Mouse (Mus musculus) lung, embryonic 16.5 days (tissue): ENCODE results near the gene Il17c. TPM values are rescaled to one million over a fixed set of nuclear protein-coding genes. Genes with fewer than 3 reads are reported as not detected.
A peak's percentile ranks its signal among the peaks of the same experiment; 100 is the strongest.

ENCODE experiments used
- ATAC-seq: fragments of 200-750 bp; cut with Nextera tagmentation; 2 replicates; pipeline ENCODE4 v1.8.0; 2017; ENCODE audit warnings: low read depth, mild to moderate bottlenecking, moderate library complexity
- H3K27ac ChIP-seq: fragments of 300-500 bp; sonication (generic); 2 replicates; pipeline ENCODE4 v1.5.1; 2014; ENCODE audit warnings: mild to moderate bottlenecking, control low read depth, low read length
- H3K27me3 ChIP-seq: fragments of 300-500 bp; sonication (generic); 2 replicates; pipeline ENCODE4 v1.6.1; 2014; ENCODE audit warnings: low read depth, low read length, mixed read lengths; ENCODE audit not compliant: control insufficient read depth, insufficient read depth
- H3K36me3 ChIP-seq: fragments of 300-500 bp; sonication (generic); 2 replicates; pipeline ENCODE4 v1.6.1; 2014; ENCODE audit warnings: low read length; ENCODE audit not compliant: control insufficient read depth, insufficient read depth
- H3K4me1 ChIP-seq: fragments of 300-500 bp; sonication (generic); replicated peaks from 2 replicates; pipeline ENCODE4 v1.6.1; 2014; ENCODE audit warnings: low read length, mixed read lengths; ENCODE audit not compliant: control insufficient read depth, insufficient read depth
- H3K4me2 ChIP-seq: fragments of 300-500 bp; sonication (generic); 2 replicates; pipeline ENCODE4 v1.6.1; 2014; ENCODE audit warnings: low read depth, low read length, control low read depth
- H3K4me3 ChIP-seq: fragments of 300-500 bp; sonication (generic); 2 replicates; pipeline ENCODE4 v1.5.1; 2014; ENCODE audit warnings: mild to moderate bottlenecking, low read length, control low read depth
- H3K9ac ChIP-seq: fragments of 300-500 bp; sonication (generic); 2 replicates; pipeline ENCODE4 v1.6.1; 2014; ENCODE audit warnings: low read length, control low read depth
- H3K9me3 ChIP-seq: fragments of 300-500 bp; sonication (generic); 2 replicates; pipeline ENCODE4 v1.6.1; 2016; ENCODE audit warnings: low read length; ENCODE audit not compliant: control insufficient read depth
- WGBS: fragments of 180-500 bp; shearing (Covaris S2); extraction: QIAGEN DNeasy Blood & Tissue Kit; methylation state at CpG from one replicate; pipeline ENCODE4 v1.1.7; 2014; 5-methylcytosine and 5-hydroxymethylcytosine counted together
- polyA plus RNA-seq: library from polyadenylated mRNA; unstranded; fragments of >200 nt; fragmentation: Nextera tagmentation; extraction: Ambion mirVana; gene quantifications from 2 replicates; pipeline ENCODE4 v1.2.1, GENCODE M21; 2015

The Il17c gene
- polyA plus RNA-seq, 1 experiment from 2014 or later: not detected

DNA sequence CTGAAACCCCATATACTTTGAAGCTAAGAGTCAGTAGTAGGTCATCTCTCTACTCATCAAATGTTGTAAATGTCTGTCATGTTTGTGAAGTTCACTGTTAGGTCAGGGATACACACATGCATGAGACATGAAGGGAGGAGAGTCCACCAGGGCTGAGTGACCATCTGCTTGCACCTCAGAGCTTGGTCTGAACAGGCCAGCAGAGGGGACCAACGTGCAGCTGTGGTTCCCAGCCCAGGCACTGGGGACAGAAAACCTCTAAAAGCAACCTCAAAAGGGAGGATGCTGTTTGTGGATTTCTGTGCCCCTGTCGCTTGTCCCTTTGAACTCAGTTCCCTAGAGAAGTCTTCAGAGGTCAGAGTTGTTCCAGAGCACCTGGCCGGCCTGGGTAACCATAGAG is 23.4 kb downstream of the Il17c start:
- 63% methylated on average over 3 of the region's 3 CpGs for WGBS
- Histone ChIP-seq H3K4me1 (peaks cover 22% of the 10 kb centered on the region), H3K4me3 (no peak overlapping the region), H3K27ac (peak overlapping the region; percentile 97; the same call in 1 of the 2 replicates), H3K36me3 (no peaks in the 10 kb centered on the region), H3K9ac (no peak overlapping the region), H3K4me2 (peak overlapping the region; percentile 75; the same call in 1 of the 2 replicates), H3K9me3 (no peaks in the 10 kb centered on the region), H3K27me3 (no peaks in the 10 kb centered on the region)
- no peak for ATAC-seq

DNA sequence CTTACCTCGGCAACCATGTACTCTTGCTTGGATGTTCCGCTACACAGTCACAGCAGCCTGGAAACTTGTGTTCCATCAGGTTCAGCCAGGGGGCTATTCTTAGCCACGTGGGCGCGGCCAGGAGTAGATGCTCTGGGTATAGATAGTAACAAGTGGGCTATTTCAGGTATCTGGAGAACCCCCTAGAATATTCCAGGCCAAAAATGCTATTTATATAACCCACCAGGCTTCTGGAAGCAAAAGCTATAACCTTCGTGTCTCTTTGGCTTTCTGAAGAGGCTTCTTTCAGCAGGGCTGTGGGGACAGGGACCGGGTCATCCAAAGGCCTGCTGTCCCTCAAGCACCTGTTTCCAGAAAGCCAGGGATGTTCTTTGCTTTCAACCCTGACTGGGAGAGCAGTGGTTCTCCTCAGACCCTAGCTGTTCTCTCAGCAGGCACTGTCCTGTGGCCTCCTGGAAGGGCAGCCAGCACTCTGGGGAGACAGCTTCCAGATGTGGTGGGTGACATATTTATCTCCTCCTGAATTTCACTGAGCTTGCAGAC is 29.4 kb downstream of the Il17c start:
- Histone ChIP-seq H3K27me3 (no peaks in the 10 kb centered on the region), H3K27ac (no peak overlapping the region), H3K36me3 (no peaks in the 10 kb centered on the region), H3K4me1 (no peaks in the 10 kb centered on the region), H3K4me3 (no peak overlapping the region), H3K9me3 (no peaks in the 10 kb centered on the region), H3K4me2 (no peak overlapping the region), H3K9ac (no peak overlapping the region)
- no peak for ATAC-seq
- WGBS: 68% methylated on average over 7 of the region's 7 CpGs

DNA sequence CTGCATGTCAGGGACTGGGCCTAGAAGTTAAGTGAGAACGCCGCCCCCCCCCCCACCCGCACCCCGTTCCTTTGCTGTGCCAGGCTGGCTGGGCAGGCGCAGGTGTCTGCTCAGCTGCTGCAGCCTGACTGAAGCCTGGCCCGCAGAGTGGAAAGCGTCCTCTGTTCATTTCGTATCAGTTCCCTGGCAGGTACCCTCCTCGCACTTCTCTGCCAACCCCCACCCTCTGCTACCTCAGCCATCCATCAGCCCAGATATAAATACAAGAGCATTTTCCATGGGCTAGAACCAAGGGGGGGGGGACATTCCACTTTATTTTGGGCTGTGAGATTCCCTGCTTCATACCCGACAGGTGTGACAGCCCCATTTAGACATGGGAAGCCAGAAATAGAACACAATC is 30.3 kb downstream of the Il17c start:
- Histone ChIP-seq H3K36me3 (no peaks in the 10 kb centered on the region), H3K4me1 (no peaks in the 10 kb centered on the region), H3K4me2 (no peak overlapping the region), H3K27ac (no peak overlapping the region), H3K9ac (no peak overlapping the region), H3K27me3 (peaks cover under 1% of the 10 kb centered on the region; the same call in 1 of the 2 replicates), H3K4me3 (no peak overlapping the region), H3K9me3 (no peaks in the 10 kb centered on the region)
- WGBS: 82% methylated on average over 10 of the region's 10 CpGs
- no peak for ATAC-seq

DNA sequence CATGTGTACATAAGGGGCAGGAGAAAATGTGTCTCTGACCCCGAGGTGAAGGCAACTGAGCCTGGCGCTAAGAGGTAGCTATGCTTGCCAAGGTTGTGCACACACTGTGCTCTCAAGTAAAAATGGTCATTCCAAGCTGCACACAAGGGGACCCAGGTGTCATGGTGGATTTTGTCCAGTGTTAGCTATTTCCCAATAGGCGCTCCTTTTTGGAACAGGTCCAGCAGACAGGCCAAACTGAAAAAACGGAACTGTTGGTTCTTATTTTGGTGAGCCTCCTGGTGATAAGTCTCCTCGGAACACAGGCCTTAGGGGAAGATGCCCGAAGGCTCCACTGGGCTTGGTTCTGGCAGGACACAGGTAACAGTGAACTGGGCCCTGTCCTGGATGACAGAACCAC is 32.6 kb downstream of the Il17c start:
- no peaks in the 10 kb centered on the region for H3K9me3 ChIP-seq
- H3K4me2 ChIP-seq: no peak overlapping the region
- no peaks in the 10 kb centered on the region for H3K4me1 ChIP-seq
- no peak overlapping the region for H3K4me3 ChIP-seq
- no peak for ATAC-seq
- no peak overlapping the region for H3K27ac ChIP-seq
- WGBS: 73% methylated on average over 6 of the region's 6 CpGs
- no peaks in the 10 kb centered on the region for H3K36me3 ChIP-seq
- peaks cover 5% of the 10 kb centered on the region for H3K27me3 ChIP-seq
- no peak overlapping the region for H3K9ac ChIP-seq

DNA sequence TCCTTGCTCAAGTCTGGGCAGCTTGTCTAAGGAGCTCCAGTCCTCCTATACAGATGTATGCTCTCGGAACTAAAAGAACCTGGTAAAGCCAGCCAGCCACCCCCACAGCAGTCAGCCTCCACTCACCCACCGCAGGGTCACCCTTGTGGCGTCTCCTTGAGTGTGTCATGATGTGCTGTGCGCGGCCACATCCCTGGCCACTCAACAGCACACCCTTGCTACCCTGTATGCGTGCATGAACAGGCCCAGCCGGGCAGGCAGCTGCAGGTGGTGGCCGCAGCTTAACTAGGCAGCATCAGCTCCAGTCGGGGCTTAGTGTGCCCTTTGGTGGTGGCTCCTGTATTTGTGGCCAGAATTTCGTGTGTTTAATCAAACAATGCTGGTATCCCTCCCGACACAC is 35.4 kb downstream of the Il17c start:
- peaks cover 7% of the 10 kb centered on the region for H3K4me1 ChIP-seq
- H3K36me3 ChIP-seq: no peaks in the 10 kb centered on the region
- peaks cover 30% of the 10 kb centered on the region for H3K27me3 ChIP-seq
- no peaks in the 10 kb centered on the region for H3K9me3 ChIP-seq
- no peak for ATAC-seq
- 62% methylated on average over 11 of the region's 11 CpGs for WGBS
- no peak overlapping the region for H3K27ac ChIP-seq
- no peak overlapping the region for H3K4me3 ChIP-seq
- no peak overlapping the region for H3K9ac ChIP-seq
- H3K4me2 ChIP-seq: no peak overlapping the region

DNA sequence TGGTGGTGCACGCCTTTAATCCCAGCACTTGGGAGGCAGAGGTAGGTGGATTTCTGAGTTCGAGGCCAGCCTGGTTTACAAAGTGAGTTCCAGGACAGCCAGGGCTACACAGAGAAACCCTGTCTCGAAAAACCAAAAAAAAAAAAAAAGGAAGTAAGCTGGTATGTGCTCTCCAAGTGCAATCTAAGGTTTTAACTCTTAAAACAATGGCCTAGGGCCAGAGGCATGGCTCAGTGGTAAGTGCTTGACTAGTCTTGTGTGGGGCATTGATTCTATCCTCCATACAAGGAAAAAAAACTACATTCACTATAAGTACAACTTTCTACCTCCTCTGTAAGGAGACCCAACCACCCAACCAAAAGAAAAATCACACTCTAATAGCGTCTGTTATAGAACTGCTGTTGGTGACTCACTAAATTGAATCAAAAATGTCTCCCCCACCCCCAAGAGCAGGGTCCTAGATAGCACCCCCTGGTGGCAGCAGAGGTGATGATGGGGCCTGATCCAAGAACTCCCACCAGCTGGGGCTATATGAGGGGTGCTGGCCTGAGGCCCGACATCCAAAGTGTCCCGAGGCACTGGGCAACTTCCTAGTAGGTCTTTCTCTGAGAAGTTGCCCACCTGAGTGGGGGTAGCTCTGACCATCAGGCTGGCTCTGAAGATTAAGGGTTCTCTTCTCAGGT is 37.5 kb downstream of the Il17c start:
- H3K4me2 ChIP-seq: no peak overlapping the region
- WGBS: 54% methylated on average over 6 of the region's 6 CpGs
- ATAC-seq: no peak
- H3K36me3 ChIP-seq: no peaks in the 10 kb centered on the region
- peaks cover 16% of the 10 kb centered on the region for H3K4me1 ChIP-seq
- no peak overlapping the region for H3K9ac ChIP-seq
- H3K9me3 ChIP-seq: no peaks in the 10 kb centered on the region
- H3K27ac ChIP-seq: no peak overlapping the region
- H3K27me3 ChIP-seq: peaks cover 30% of the 10 kb centered on the region
- no peak overlapping the region for H3K4me3 ChIP-seq

DNA sequence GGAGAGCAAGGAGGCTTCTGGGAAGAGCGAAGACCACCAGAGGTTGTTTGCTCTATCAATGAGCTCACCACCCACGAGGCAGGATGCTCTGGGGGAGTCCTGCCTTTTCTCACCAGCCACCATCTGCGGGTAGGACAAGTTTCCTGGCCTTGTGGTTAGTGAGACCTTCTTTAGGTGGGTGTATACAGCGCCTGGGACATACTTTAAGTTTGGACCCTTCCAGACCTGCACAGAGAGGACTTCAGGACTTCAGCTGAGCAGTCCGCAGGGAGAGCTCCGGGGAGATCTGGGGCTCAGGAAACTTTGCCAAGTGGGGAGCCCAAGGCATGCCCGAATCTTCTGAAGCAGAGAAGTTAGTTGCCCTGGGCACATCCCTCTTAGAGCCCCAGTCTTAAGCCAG is 38.2 kb downstream of the Il17c start:
- H3K27me3 ChIP-seq: peaks cover 30% of the 10 kb centered on the region
- H3K4me3 ChIP-seq: peak overlapping the region; percentile 29
- no peak for ATAC-seq
- no peaks in the 10 kb centered on the region for H3K36me3 ChIP-seq
- H3K4me1 ChIP-seq: peaks cover 16% of the 10 kb centered on the region
- no peaks in the 10 kb centered on the region for H3K9me3 ChIP-seq
- H3K4me2 ChIP-seq: peak overlapping the region; percentile 47
- H3K27ac ChIP-seq: no peak overlapping the region
- H3K9ac ChIP-seq: peak overlapping the region; percentile 8; the same call in 1 of the 2 replicates
- 23% methylated on average over 7 of the region's 7 CpGs for WGBS

DNA sequence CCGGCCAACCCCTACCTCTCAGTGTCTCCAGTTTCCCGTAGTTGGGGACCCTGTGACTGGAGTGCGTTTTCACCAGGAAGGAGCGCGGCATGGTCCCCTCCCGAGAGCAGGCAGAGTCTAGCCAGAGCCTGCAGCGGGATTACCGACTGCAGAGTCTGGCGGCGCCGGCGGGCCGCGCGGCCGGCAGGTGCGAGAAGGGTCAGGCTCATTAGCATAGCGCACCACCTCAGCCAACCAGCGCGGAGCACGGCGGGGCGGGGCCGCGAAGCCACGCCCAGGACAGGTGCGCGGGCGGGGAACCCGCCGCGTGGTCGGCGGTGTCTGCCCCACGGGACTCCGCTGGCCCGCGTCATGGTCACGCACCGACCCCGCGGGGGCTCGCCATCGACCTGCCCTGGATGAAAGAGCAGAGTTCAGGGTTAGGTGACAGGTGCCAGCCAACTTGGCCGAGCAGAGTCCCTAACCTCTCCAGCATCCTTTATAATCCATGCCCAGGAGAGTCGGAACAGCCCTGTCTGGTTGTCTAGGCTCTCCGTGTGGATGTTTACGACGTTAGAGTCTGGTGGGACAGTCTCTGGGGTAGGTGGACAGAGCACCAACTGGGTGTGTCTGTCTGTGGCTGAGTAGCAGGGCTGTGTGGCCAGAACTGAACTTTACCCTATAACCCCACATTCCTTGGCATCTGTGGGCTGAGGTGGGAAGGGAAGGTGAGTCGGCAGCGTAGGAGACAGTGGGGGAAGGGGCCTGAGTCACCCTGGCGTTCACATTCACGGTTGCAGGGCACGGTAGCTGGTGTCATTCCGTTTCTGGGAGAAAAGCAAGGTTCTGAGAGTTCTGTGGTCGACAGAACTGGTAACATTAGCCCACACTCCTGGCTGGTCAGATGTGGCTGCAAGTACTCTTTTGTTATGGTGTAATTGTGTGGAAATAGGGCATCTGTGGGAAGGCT is 39.0 kb downstream of the Il17c start, which contains the start of gene Snai3:
Snai3 (minus strand) TSS at position 210 of the 949 bp plus-strand sequence.
- 1% methylated on average over 53 of the region's 56 CpGs for WGBS
- ATAC-seq: peak; percentile 88
- H3K27me3 ChIP-seq: peaks cover 30% of the 10 kb centered on the region
- peaks cover 16% of the 10 kb centered on the region for H3K4me1 ChIP-seq
- H3K9ac ChIP-seq: peak within 1 kb of the TSS; percentile 8; the same call in 1 of the 2 replicates
- H3K36me3 ChIP-seq: peaks cover under 1% of the 10 kb centered on the region
- H3K9me3 ChIP-seq: no peaks in the 10 kb centered on the region
- H3K27ac ChIP-seq: no peak within 1 kb of the TSS
- H3K4me2 ChIP-seq: peak within 1 kb of the TSS; percentile 47
- H3K4me3 ChIP-seq: peak within 1 kb of the TSS; percentile 29
